Mouse (Mus musculus) gastrocnemius, adult 2 months (tissue): ENCODE data around the gene Defb20. TPM values are rescaled to one million over a fixed set of nuclear protein-coding genes. Genes with fewer than 3 reads are reported as not detected.

Experiments
- DNase-seq: peaks from one replicate; pipeline ENCODE4 v3.0.0; 2022
- H3K27ac ChIP-seq: fragments of 200-600 bp; 2 replicates; pipeline ENCODE4 v1.8.1; 2022; ENCODE audit warnings: mild to moderate bottlenecking
- H3K4me3 ChIP-seq: fragments of 200-600 bp; 2 replicates; pipeline ENCODE4 v1.8.1; 2022; ENCODE audit warnings: mild to moderate bottlenecking, moderate library complexity
- CTCF ChIP-seq: fragments of 200-600 bp; IDR thresholded peaks from 2 replicates; pipeline ENCODE4 v1.8.1; 2022; ENCODE audit warnings: antibody characterized with exemption, mild to moderate bottlenecking, moderate library complexity
- intact Hi-C: fragments of 180-260 bp; cut with DNase I; formaldehyde crosslinking; loops from one replicate; pipeline ENCODE4 v1.15.1; 2025
- total RNA-seq, 2 experiments: library from RNA; stranded (reverse); gene quantifications; 2 replicates each; pipeline ENCODE4 v1.2.3; 2021

The Defb20 gene
- total RNA-seq, 2 experiments from 2014 or later, result not detected

DNA sequence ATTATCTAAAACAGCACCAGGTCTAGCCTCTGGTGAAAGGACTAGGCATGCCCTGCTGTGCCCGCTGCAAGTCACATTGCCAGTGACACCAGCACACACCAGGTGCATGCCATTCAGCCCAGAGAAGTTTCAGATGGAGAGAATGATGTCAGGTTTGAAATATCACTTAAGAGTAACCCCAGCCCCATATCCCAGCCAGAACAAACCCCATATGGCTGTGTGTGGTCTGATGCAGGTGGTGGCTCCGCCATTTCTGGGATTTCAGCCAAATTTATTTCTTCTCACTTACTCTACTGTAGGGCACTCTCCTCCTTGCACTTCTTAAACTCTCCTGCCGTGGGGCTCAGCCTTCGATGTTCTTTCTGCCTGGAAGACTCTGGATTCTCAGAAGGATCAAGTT is 39.2 kb downstream of the Defb20 start:
- TF ChIP-seq CTCF, result no peak
- Histone ChIP-seq H3K4me3 (no peak overlapping the region), H3K27ac (no peak overlapping the region)
- intact Hi-C loops, result no loop called here
- DNase-seq, result no peak

DNA sequence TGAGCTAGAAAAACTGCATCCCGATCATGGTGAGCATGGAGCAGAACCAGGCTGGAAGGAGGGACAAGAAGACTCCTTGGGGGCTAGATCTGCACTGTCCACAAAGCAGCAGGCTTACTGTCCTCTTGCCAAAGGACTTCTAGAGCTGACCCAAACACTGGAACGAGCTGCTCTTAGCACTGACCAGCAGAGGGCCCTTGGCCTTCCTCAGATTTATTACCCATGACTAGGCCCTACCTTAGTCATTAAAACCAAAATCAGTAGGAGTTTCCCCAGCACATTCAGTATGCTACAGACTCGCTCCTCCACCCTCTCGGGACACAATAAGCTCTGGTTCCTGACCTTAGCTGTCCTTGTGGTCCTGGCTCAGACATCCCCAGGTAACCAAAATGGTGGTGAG is 41.1 kb downstream of the Defb20 start, which contains the start of gene Defb28:
Defb28 (plus strand) TSS at position 275 of the 400 bp plus-strand sequence.
- no peak within 1 kb of the TSS for H3K4me3 ChIP-seq
- intact Hi-C loops, result no loop called here
- TF ChIP-seq CTCF, result no peak
- H3K27ac ChIP-seq, result no peak within 1 kb of the TSS
- no peak for DNase-seq

Other genes starting within 250 kb of the Defb20 start
- 10 to 100 TPM; 26.4 to 27.8 TPM for gene Tbc1d20, start 183.2 kb upstream of the Defb20 start, total RNA-seq
- gene Rbck1, start 144.4 kb upstream of the Defb20 start, total RNA-seq, result 10 to 100 TPM; 27.0 to 31.1 TPM
- gene Trib3, start 133.0 kb upstream of the Defb20 start, total RNA-seq, result 1 to 10 TPM; 1.2 to 1.4 TPM
- not detected for gene Nrsn2, start 100.4 kb upstream of the Defb20 start, total RNA-seq
- gene Sox12, start 79.0 kb upstream of the Defb20 start, total RNA-seq, result under 1 TPM; 0.53 to 0.79 TPM
- gene Zcchc3, start 62.0 kb upstream of the Defb20 start, total RNA-seq, result 1 to 10 TPM; 1.1 to 1.8 TPM
- not detected for gene 6820408C15Rik, start 61.5 kb upstream of the Defb20 start, total RNA-seq
- not detected for gene Defb23, start 12.4 kb upstream of the Defb20 start, total RNA-seq
- not detected for gene Defb22, start 13.1 kb downstream of the Defb20 start, total RNA-seq
- gene Defb26, start 34.6 kb downstream of the Defb20 start, total RNA-seq, result not detected
- gene Defb28, start 41.2 kb downstream of the Defb20 start, total RNA-seq, result not detected
- not detected for gene Defb29, start 63.0 kb downstream of the Defb20 start, total RNA-seq
- gene Gm17416, start 92.3 kb downstream of the Defb20 start, total RNA-seq, result not detected
- not detected for gene Defb21, start 95.7 kb downstream of the Defb20 start, total RNA-seq
- not detected for gene Defb19, start 103.2 kb downstream of the Defb20 start, total RNA-seq
- not detected for gene Defb45, start 122.3 kb downstream of the Defb20 start, total RNA-seq
- gene Defb36, start 127.3 kb downstream of the Defb20 start, total RNA-seq, result not detected
- gene Defb25, start 146.0 kb downstream of the Defb20 start, total RNA-seq, result not detected
- gene Rem1, start 149.9 kb downstream of the Defb20 start, total RNA-seq, result 1 to 10 TPM; 2.4 to 3.0 TPM
- gene H13, start 192.4 kb downstream of the Defb20 start, total RNA-seq, result 10 to 100 TPM; 32.6 to 37.3 TPM
- 10 to 100 TPM; 11.1 to 12.8 TPM for gene Mcts2, start 210.0 kb downstream of the Defb20 start, total RNA-seq